Mouse (Mus musculus) c-Kit-positive CD71-positive TER-119-positive erythroid progenitor cells, embryonic 14.5 days (primary cell): ENCODE measurements around the gene Gm21409.
"Not testable (repeated sequence)": the region's sequence is repeated elsewhere in the genome, so short reads cannot be mapped to it uniquely, and the experiment has no call there.

Experiments used
- DNase-seq: peaks from one replicate; pipeline ENCODE4 v3.0.0-alpha.2; 2013; ENCODE audit warnings: low spot score

The Gm21409 gene

DNA sequence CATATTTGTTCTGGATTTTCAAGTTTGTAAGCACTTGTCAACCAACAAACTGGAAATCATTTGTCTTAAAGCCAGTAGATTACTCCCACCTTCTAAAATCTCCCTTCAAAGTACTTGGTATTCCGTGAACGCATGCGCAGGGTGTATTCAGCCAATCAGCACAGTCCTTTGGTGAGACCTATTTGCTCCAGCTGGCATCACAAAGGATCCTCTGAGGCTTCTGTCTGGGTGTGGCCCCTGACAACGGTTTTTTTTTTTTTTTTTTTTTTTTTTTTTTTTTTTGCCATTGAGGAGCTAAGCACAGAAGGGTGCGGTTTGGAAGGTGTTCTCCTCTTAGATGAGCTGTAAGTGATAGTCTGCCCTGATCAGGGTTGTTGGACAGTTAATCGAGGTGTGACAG is at the start of gene Gm21409:
Gene Gm21409 (plus strand): TSS at position 301 of the 400 bp plus-strand sequence.
- DNase-seq = not testable (repeated sequence)
